Mouse (Mus musculus) lung, postnatal 0 days (tissue): ENCODE results near the gene Dpp8.

Experiments
- CTCF ChIP-seq: IDR thresholded peaks from 2 replicates; pipeline ENCODE4 v1.5.1; 2016; ENCODE audit warnings: antibody characterized with exemption, mild to moderate bottlenecking
- EP300 ChIP-seq: IDR thresholded peaks from 2 replicates; pipeline ENCODE4 v1.6.1; 2016; ENCODE audit warnings: antibody characterized with exemption, mild to moderate bottlenecking, control low read depth

DNA sequence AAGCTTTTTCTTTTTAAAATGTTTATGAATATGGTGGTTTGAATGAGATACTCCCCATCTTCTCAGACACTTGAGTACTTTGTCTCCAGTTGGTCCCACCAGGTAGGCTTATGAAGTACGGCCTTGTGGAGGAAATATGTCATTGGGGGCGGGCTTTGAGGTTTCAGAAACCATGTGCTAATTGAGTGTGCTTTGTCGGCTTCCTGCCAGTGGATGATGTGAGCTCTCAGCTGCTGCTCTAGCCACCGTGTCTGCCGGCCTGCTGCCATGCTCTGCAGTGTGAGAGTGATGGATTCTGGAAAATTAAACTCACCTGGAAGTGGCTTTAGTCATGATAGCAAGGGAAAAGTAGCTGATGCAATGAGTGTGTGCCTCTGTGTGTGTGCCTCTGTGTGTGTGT, 55.3 kb downstream of the Dpp8 start:
- TF ChIP-seq CTCF (no peak), EP300 (no peak)
